Mouse (Mus musculus): Measurements from ENCODE around the gene Flt4. TPM values are rescaled to one million over a fixed set of nuclear protein-coding genes. Genes with fewer than 3 reads are reported as not detected.

Gene Flt4
- total and polyA plus RNA-seq, 3 experiments: 0.08 to 0.13 TPM; not detected in 1

DNA sequence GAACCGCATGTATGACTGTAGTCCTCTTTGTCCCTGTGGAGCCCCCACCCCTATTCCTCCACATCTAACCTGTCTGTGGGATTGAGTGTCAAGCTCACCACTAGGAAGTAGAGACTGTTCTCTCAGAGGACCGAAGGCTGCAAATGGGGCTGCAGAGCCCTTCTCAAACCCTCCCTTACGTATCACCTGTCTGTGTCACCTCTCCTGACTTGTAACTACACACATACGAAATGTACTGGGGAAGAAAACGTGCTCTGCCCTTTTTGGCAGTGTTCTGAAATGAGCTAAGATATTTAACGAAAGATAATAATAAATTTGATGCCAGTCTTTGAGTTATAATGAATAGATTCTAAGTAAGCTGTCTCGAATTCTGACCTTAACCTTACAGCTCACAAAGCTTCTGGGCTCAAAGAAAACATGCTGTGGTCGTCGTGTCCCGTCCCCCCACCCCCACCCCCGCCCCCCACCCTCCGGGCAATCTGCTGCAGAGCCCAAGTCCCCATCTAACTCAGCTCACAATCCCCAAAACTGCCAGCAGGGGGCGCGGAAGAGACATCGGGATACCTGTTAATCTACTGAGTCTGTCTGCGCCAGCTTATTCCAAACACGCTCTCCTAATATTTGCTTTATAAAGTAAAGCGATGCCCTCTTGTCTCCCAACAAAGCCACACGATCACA is 43.5 kb downstream of the Flt4 start:
- Histone ChIP-seq H3K4me1 (ENCODE audit: control insufficient read depth in 1 of 2, insufficient read depth in 2 of 2, low read length in 2 of 2) (peaks cover 7 to 19% of the 10 kb centered on the region in 2 experiments; a peak in 3 of 4 replicates), H3K9me3 (replicated peaks; ENCODE audit: insufficient read depth, low read length) (no peaks in the 10 kb centered on the region), H3K9ac (ENCODE audit: control insufficient read depth, low read depth, low read length, poor library complexity, severe bottlenecking) (peak overlapping the region; percentile 81), H3K36me3 (ENCODE audit: control insufficient read depth in 1 of 2, insufficient read depth in 2 of 2, low read length in 2 of 2) (peaks cover 0 to 10% of the 10 kb centered on the region in 2 experiments; a peak in 2 of 4 replicates), H3K4me3 (ENCODE audit: control insufficient read depth in 1 of 2, insufficient read depth in 1 of 2, low read depth in 2 of 2, low read length in 2 of 2) (peak overlapping the region; percentile 44 to 61), H3K27ac (ENCODE audit: control insufficient read depth, low read depth, low read length) (peak overlapping the region; percentile 98), H3K27me3 (ENCODE audit: control insufficient read depth in 1 of 2, insufficient read depth in 2 of 2, low read length in 2 of 2) (no peaks in the 10 kb centered on the region), H3K79me2 (ENCODE audit: control insufficient read depth, insufficient read depth, low read length, poor library complexity) (peaks cover 3% of the 10 kb centered on the region; the same call in 1 of the 2 replicates)
- DNase-seq (ENCODE audit: low read depth, low spot score): peak; percentile 96
- no peak for TF ChIP-seq E2F4 (IDR thresholded peaks at IDR 0.05; ENCODE audit: borderline replicate concordance, low read depth, low read length)
- TF ChIP-seq MXI1 (IDR thresholded peaks at IDR 0.05; ENCODE audit: low read depth, low read length): peak; percentile 68
- no peak for TF ChIP-seq UBTF (IDR thresholded peaks at IDR 0.05; ENCODE audit: borderline replicate concordance, insufficient read depth, low read depth, low read length)
- TF ChIP-seq POLR2AphosphoS5 (IDR thresholded peaks at IDR 0.05; ENCODE audit: borderline replicate concordance, low read depth, low read length): no peak
- TF ChIP-seq USF2 (IDR thresholded peaks at IDR 0.05; ENCODE audit: borderline replicate concordance in 1 of 2, insufficient read depth in 1 of 2, low read depth in 1 of 2, low read length in 2 of 2): no peak
- TF ChIP-seq ZC3H11A (IDR thresholded peaks at IDR 0.05; ENCODE audit: low read depth, low read length): peak; percentile 54; the same call in 1 of the 2 replicates
- TF ChIP-seq POLR2A (IDR thresholded peaks at IDR 0.05; ENCODE audit: control insufficient read depth in 1 of 2, insufficient read depth in 1 of 2, low read depth in 1 of 2, low read length in 2 of 2, poor library complexity in 1 of 2): no peak
- no peak for TF ChIP-seq TBP (IDR thresholded peaks at IDR 0.05; ENCODE audit: low read depth, low read length)
- 0 out of 2 replicates have a peak, but pooled peaks have one; percentile 21 for TF ChIP-seq MYC (IDR thresholded peaks at IDR 0.05; ENCODE audit: low read depth, low read length)
- TF ChIP-seq ZKSCAN1 (IDR thresholded peaks at IDR 0.05; ENCODE audit: low read depth, low read length): no peak
- TF ChIP-seq CHD2 (IDR thresholded peaks at IDR 0.05; ENCODE audit: low read length): 0 out of 2 replicates have a peak, but pooled peaks have one; percentile 10
- no peak for TF ChIP-seq JUND (IDR thresholded peaks at IDR 0.05; ENCODE audit: low read depth, low read length)
- TF ChIP-seq ZMIZ1 (IDR thresholded peaks at IDR 0.05; ENCODE audit: low read depth, low read length): 0 out of 2 replicates have a peak, but pooled peaks have one; percentile 2
- TF ChIP-seq GATA1 (IDR thresholded peaks at IDR 0.05; ENCODE audit: low read depth, low read length): no peak
- TF ChIP-seq CTCF (IDR thresholded peaks at IDR 0.05 in 2 of 3, conservative IDR thresholded peaks at IDR 0.05 in 1 of 3; ENCODE audit: control insufficient read depth in 1 of 3, insufficient read depth in 1 of 3, low read depth in 2 of 3, low read length in 3 of 3, poor library complexity in 1 of 3, severe bottlenecking in 1 of 3): peak; percentile 57 to 93 (median 79)
- no peak for TF ChIP-seq RCOR1 (IDR thresholded peaks at IDR 0.05; ENCODE audit: low read depth, low read length)
- TF ChIP-seq BHLHE40 (IDR thresholded peaks at IDR 0.05; ENCODE audit: borderline replicate concordance, low read depth, low read length): no peak; the same call in 1 of the 2 replicates
- TF ChIP-seq SIN3A (IDR thresholded peaks at IDR 0.05; ENCODE audit: low read length): peak; percentile 43
- peak; percentile 89 for TF ChIP-seq MAZ (IDR thresholded peaks at IDR 0.05; ENCODE audit: low read depth, low read length)
- TF ChIP-seq MYB (IDR thresholded peaks at IDR 0.05; ENCODE audit: low read depth, low read length): no peak
- TF ChIP-seq KAT2A (conservative IDR thresholded peaks at IDR 0.05; ENCODE audit: low read depth, low read length): no peak
- no peak for TF ChIP-seq TAL1 (IDR thresholded peaks at IDR 0.05; ENCODE audit: low read length)
- 0 out of 2 replicates have a peak, but pooled peaks have one; percentile 41 for TF ChIP-seq CHD1 (IDR thresholded peaks at IDR 0.05; ENCODE audit: low read depth, low read length)
- TF ChIP-seq MEF2A (IDR thresholded peaks at IDR 0.05; ENCODE audit: extremely low read depth, insufficient replicate concordance, low read depth, low read length, poor library complexity, severe bottlenecking): no peak
- TF ChIP-seq ETS1 (IDR thresholded peaks at IDR 0.05; ENCODE audit: low read depth, low read length): peak; percentile 45; the same call in 1 of the 2 replicates
- TF ChIP-seq USF1 (IDR thresholded peaks at IDR 0.05; ENCODE audit: low read depth, low read length): no peak
- peak; percentile 17; the same call in 1 of the 2 replicates for TF ChIP-seq MAX (IDR thresholded peaks at IDR 0.05; ENCODE audit: low read length)
- TF ChIP-seq MAFK (IDR thresholded peaks at IDR 0.05; ENCODE audit: borderline replicate concordance, low read depth, low read length): no peak
- TF ChIP-seq RAD21 (IDR thresholded peaks at IDR 0.05; ENCODE audit: low read depth, low read length): peak; percentile 70
- peak; percentile 82 for TF ChIP-seq SMC3 (IDR thresholded peaks at IDR 0.05; ENCODE audit: low read depth, low read length)
- no peak for TF ChIP-seq HCFC1 (IDR thresholded peaks at IDR 0.05; ENCODE audit: low read depth, low read length)
- no peak for TF ChIP-seq NRF1 (IDR thresholded peaks at IDR 0.05; ENCODE audit: insufficient read depth, low read depth, low read length, poor library complexity, severe bottlenecking)
- no peak for TF ChIP-seq POLR2AphosphoS2 (IDR thresholded peaks at IDR 0.05; ENCODE audit: low read length)
- no peak for TF ChIP-seq ZNF384 (IDR thresholded peaks at IDR 0.05; ENCODE audit: low read depth, low read length)
- TF ChIP-seq NELFE (IDR thresholded peaks at IDR 0.05; ENCODE audit: low read depth, low read length): peak; percentile 31; the same call in 1 of the 2 replicates
- TF ChIP-seq GABPA (IDR thresholded peaks at IDR 0.05; ENCODE audit: low read depth, low read length): no peak

All from MEL (cell line).